Comparison of ENCODE assay signal across 21 mouse cellular contexts in the genomic region with DNA sequence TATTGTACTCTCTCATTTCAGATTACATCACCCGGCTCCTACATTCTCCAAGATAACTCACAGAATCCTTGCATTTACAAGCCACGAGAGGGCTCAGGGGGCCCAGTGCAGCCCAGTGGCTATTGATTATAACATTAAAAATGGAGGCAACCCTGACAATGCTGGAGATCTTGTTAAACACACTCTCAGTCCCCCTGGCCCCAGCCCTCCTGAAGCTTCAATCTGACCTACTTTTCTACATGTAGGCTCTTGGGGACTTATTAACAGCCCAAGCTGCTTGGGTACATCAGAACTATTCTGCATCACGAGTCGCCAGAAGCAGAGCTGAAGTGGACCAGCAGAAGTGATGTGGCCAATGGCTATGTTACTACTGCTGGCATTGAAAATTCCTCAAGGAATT.
"Had no signal": no experiment of that assay in that cellular context is flagged by ENCODE, and none has a peak within 500 bp of the region (broad histone marks: within the 10 kb centered on the region; RNA-seq: fewer than 3 reads in every experiment).

No protein-coding gene starts in this region.

- H3K27ac ChIP-seq: intestine, embryonic 15.5 days; kidney, embryonic 15.5 days; layer of hippocampus, adult 2 months; left cerebral cortex, adult 2 months; liver, embryonic 13.5 days; neural tube, embryonic 12.5 days; neural tube, embryonic 15.5 days; stomach, postnatal 0 days had no signal

- H3K4me1 ChIP-seq: intestine, embryonic 15.5 days; kidney, embryonic 15.5 days; liver, embryonic 13.5 days; neural tube, embryonic 12.5 days had no signal

- DNase-seq: kidney, adult 11 months; kidney, adult 8-10 months; kidney, postnatal 10 days; kidney, postnatal 36 days; layer of hippocampus, postnatal 36 days; liver, embryonic 13.5 days; lung, adult 2 months; lung, postnatal 14 days; lung, postnatal 4 days; right cerebral cortex, postnatal 14 days; right cerebral cortex, postnatal 4 days; thymus, adult 2 months; thymus, postnatal 14 days; thymus, postnatal 4 days had no signal

- H3K27me3 ChIP-seq: intestine, embryonic 15.5 days; kidney, embryonic 15.5 days; liver, embryonic 13.5 days; neural tube, embryonic 12.5 days; neural tube, embryonic 15.5 days had no signal

- H3K36me3 ChIP-seq: neural tube, embryonic 12.5 days; neural tube, embryonic 15.5 days had no signal

- H3K9ac ChIP-seq: intestine, embryonic 15.5 days; kidney, embryonic 15.5 days; liver, embryonic 13.5 days; neural tube, embryonic 12.5 days; neural tube, embryonic 15.5 days had no signal

- ATAC-seq: intestine, embryonic 15.5 days had no signal

- H3K4me2 ChIP-seq: intestine, embryonic 15.5 days; kidney, embryonic 15.5 days; liver, embryonic 13.5 days; neural tube, embryonic 12.5 days; neural tube, embryonic 15.5 days had no signal

- H3K9me3 ChIP-seq: intestine, embryonic 15.5 days; kidney, embryonic 15.5 days; neural tube, embryonic 12.5 days; neural tube, embryonic 15.5 days had no signal

- H3K4me3 ChIP-seq: intestine, embryonic 15.5 days; kidney, embryonic 15.5 days; layer of hippocampus, adult 2 months; left cerebral cortex, adult 2 months; liver, embryonic 13.5 days; neural tube, embryonic 12.5 days; neural tube, embryonic 15.5 days had no signal
